Mouse (Mus musculus) adrenal gland, postnatal 14 days (tissue): ENCODE measurements at regions not wholly inside any gene's neighbourhood (a gene's known extent, or its start where the extent isn't known, plus 50 kb on each side); places are given as distances from the start of the nearest gene placed in this dataset.

Experiments used
- DNase-seq: peaks from one replicate; pipeline ENCODE4 v3.0.0; 2021; ENCODE audit warnings: mixed read lengths

DNA sequence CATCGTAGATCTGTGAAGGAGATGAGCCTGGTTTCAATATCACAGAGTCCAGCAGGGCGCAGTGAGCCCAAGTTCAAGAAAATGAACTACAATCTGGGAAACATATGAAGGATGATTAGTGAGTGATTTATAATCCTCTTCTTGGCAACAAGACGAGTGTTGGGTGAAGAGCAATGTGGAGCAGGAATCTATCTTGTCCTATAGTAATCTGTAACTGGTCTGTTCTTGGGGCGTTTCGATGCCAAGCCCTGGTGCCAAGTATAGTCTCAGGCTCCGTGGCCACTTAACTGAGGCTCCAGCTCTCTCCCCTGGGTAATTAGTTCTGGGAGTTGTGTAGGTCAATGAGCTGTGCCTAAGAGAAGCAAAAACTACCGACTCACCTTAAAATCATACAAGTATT is 154.4 kb upstream of the Gorab start:
- DNase-seq, result no peak

DNA sequence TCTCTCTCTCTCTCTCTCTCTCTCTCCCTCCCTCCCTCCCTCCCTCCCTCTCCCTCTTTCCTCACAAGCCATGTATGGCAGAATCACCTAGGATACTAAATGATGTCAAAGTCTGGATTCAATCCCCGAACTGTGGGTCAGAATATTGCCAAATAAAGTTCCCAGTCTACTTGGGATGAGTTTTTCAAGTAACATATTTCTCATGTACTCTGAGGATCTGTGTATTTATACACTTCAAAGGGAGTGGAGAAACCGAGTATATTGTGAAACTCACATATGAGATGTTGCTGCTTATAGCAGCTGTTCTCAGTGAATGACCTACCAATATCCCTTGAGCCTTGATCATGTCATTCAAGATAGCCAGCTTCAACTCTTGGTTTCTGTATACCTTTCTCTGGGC is 151.7 kb upstream of the Gorab start:
- DNase-seq, result no peak

DNA sequence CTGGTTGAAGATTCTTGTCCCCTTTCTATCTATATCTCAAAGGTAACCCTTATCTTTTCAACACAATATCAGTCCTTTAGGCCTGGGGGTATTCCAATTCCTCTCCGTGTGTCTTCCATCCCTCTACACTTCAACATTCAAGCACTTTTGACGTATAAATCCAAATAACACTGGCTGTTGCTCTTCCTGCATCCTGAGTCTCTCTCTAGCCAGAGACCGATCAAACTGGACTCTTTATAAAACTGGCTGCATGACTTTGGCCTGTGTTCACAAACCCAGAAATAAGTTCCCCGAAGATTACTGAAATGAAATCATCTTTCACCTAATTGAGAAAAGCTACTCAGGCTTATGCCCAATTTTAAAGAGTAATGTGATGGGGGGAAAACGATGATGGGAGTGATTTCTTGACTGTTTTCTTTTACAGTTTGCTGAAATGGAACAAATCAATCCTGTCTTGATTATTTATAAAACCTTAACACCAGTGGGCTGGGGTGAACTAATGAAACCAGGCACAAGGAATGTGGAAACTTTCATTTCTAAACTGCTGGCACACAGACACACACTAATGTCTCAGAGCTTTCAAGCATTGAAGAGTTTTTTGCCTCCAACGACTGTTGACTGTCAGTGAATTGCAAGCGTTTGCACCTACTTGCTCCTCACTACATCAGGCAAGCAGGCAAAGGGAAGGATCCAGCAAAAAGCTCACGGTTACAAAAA is 135.5 kb upstream of the Gorab start:
- no peak for DNase-seq

DNA sequence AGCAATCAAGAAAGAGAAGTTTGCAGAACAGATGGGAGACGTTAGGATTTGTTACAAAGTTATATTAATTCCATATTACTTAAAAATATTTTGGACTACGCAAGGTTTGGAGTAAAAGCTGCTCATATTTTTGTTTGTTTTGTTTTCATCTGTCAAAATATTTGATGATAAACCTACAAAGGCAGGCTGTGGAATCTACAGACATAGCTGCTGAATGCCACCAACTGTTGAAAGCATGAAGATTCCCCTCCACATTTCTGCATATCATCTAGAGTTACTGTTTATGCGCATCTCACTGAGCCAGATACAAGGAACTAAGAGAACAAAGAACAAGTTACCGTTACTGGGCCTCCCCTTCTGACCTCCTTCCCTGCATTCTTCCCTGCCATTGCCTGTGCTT is 127.1 kb upstream of the Gorab start:
- DNase-seq, result no peak

DNA sequence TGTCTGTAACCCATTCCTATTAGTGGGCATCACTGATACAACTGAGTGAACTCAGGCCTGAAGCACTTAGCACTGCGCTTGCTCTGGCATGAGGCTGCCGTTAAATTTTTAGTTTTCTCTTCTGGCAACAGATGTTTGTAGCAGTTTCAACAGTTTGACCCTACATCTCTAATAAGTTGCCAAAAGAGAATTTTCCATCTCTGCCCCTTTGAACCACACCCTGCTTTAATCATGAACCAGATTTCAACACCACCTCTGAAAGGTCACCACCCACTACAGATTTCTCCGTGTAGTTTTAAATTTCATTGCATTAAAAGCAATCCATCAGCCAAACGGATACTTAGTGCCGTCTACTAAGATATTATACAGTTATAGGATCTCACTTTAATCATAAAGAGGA is 114.5 kb upstream of the Gorab start:
- no peak for DNase-seq

DNA sequence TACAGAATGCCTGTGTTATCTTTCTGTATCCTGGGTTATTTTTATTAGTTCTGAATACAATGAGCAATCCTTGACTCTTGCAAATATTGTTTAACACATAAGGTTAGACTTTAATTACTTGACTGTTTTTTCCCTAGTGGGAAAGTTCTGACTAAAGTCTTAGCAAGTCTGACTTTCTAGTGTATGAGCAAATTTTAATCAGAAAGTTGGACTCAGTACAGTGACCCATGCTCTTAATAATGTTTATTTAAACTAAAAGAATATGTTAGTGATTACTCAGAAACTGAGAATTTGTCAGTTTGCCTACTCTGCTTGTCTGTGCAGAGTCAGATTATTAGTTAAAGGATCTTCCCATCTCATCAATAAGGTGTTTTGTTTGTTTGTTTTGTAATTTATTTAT is 109.4 kb upstream of the Gorab start:
- DNase-seq, result no peak

DNA sequence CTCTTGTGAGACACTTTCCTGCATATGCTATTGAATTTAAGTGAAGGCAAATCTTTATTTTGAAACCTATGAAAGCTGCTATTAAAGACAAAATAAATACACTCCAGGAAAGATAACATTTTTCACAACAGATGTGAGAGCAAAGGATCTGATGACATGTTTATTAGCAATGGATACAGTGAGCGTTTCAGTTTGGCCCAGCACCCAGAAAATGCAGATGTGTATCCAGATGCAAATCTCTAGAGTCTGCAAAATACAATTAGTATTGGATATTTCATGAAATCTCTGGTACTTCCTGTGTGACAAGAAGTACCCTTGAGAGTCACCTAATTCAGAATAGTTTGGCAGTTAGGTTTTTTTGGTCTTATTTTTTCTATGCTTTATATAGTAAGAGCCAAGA is 108.5 kb upstream of the Gorab start:
- DNase-seq, result no peak

DNA sequence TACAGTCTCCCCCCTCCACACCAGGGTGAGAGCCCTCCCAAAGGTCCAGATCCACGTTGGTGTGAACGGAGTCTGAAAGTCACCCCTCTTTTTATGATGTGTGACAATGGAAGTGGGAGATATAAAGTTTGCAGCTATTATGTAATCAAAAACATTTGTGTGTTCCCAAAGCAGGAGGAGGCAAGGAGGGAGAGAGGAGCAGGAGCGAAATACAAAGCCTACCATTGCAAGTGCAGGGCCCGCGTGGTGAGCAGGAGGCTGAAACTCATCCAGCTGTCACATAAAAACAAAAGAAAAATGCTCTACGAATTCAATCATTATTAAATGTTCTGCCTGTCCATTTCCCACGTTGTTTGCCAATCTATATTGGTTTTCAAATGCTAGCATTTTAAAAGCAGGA is 101.6 kb upstream of the Gorab start:
- no peak for DNase-seq

DNA sequence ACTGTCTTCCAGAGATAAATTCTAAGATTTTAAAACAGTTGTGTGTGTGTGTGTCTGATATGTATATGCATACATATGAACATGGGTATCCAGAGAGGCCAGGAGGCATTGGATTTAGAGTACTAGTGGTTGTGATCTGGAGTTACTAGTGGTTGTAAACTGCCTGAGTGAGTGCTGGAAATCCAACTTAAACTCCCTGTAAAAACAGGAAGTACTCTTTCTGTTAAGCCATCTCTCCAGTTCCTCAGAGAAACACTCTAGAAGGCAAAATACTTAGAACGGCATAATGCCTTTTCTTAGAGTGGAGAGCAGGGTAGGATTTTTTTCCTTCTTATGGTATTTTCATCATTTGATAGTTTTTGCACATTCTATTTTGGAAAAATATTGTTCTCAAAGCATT is 99.1 kb upstream of the Gorab start:
- DNase-seq, result no peak

DNA sequence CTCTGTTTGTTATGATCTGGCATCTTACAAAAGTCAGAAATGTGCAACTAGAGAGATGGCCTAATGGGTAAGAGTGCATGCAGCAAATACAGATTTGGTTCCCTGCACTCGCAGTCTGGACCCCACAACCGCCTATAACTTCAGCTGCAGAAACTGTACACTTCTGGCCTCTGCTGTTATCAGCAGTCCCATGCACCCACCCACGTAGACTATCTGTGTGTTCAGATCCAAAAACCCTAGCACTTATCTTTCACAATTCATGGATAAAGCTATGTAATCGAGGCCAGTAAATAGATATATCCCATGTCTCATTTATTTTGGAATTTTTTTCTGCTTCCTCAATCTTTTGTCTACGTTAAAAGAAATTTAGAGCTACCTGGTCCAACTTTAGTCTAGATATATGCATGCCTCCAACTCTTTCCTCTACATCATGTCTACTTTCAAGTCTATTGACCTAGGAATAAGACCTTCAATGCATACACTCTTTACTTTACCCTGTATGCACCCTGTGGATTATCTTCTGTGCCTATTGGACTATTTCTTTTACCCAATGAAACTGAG is 95.0 kb upstream of the Gorab start:
- DNase-seq, result no peak

DNA sequence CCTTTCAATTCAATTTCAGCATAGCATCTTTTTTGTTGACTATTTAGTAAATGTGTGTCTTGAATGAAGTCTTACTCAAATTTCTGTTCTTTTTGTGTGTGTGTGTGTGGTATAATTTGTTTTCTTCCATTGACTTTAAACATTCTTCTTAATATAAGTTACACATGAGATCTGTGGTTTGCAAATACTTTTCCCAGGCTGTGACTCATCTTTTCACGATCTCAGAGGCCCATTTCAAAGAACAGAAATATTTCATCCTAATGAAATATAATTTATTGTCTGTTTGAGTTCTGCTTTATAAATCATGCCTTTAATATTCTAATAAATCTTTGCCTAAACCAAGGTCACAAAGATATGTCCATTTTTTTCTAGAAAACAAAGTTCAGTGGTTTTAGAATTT is 92.9 kb upstream of the Gorab start:
- no peak for DNase-seq

DNA sequence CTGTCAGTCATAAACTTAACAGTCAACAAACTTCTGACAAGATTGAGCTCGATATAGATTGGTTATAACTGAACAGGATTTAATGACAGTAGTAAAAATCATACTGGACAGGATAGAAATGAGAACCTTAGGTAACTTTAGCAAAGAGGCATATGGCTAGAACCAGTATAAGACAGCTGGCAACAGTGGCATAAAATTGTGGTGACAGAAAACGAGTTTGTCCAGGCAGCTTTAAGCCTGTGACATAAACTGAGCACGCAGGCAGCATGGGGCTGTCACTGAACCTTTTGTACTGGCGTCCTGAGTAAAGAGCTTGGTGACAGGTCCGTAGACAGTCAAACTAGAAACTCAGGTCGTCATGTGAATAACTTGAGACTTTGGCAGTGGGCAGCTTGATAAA is 85.1 kb upstream of the Gorab start:
- DNase-seq, result no peak

DNA sequence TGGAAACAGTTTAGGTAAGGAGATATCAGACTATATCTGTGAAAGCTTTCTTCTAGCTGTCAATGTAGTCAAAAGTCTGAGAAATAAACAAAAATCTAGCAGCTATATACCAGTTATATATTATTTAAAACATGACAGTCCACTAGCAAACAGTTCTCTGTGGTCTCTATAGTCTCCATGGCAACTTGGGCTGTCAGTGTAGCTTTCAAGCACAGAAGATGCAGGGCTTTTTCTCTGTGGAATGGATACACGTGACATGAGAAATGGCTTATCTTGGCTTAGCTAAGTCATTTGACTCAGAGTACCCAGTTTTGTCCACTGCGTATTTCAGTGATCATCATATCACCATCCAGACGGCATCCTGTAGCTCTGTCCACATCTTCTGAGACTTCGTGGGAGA is 84.6 kb upstream of the Gorab start:
- DNase-seq, result no peak

DNA sequence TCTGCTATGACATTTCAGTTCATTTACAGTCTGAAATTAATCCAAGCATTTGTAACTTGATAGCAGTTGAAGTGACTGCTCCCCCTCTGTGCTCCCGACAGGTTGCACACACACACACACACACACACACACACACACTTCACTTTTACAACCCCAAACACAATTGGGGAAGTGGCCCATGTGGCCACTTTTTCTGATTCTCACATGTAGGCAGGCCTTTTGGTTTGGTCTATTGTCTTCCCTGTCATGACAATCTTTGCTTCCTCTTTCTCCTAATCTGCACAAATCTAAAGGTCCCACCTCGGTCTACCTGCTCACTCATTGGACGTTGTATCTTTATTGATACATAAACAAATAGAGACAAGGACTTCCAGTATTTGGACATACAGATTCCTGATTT is 79.6 kb upstream of the Gorab start:
- no peak for DNase-seq

DNA sequence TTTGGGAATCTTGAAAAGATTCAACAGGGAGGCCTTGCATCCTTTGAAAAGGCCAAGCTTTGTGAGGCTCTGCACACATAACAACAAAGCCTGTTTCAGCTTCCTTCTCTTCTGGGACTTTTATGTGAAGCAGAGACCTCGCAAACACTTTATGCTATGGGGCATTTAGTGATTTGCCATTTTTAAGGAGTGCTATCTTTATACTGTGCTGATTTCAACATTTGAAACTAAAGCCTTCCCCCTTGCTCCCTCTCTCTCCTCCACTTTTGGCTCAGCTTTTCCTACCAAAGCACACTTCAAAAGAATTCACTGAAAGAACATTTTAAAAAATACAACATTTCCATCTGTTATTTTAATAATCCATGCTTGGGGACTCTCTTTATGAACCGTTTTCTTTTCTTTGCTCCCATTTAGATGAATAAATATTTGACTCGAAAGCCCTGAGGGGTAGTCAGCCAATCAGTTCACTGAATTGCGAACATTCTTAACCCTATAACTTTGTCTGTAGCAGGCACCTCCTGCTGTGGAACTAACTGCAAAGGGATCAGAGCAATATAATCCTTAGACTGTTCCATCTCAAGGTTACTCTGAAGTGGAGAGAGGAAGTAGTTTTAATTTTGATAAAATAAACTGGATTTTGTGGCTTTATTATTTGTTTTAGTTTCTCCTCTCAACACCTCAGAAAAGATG is 74.2 kb upstream of the Gorab start:
- no peak for DNase-seq

DNA sequence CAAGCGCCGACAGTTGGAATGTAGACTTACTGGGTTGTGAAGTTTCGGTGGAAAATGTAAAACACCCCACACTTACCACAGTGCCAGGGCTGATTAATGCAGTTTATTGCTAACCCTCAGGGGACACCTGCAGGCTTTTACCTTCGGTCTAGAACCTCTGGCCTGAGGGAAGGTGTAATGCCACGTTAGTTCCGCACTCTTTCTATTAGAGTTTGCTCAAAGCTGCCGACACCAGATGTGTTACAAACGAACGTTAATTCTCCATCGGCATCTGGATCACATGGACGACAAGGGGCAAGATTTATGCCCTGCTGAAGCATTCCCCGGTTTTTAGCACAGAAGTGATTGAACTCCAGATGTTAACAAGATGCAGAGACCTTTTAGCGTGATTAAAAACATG is 57.7 kb upstream of the Gorab start:
- DNase-seq, result no peak

DNA sequence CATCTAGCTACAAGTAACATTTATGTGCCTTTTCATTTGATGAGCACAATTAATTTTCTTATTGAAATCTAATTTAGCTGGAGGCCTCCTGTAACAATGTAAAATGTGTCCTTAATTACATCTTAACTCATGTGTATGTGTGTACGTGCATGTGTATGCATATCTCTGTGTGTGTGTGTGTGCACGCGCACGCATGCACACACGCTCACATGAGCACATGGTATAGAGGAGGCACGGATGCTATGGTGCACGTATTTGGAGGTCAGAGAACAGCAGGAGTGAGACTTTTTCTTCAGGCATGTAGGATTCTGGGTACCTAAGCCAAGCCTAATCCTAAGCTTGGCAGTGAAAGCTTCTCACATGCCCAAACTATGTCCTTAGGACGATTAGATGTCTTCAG is 52.9 kb upstream of the Gorab start:
- DNase-seq, result no peak
